Mouse (Mus musculus): ENCODE results near the gene Flcn.

GRCm38 (mm10) chr11:59814936-59815335 is 5.1 kb upstream of the Flcn start:
- TF ChIP-seq CTCF (IDR thresholded peaks at IDR 0.05; ENCODE audit: borderline replicate concordance, insufficient read depth, low read length): no peak
- TF ChIP-seq POLR2A (IDR thresholded peaks at IDR 0.05; ENCODE audit: low read depth, low read length): no peak
